Mouse (Mus musculus): ENCODE measurements at regions not wholly inside any gene's neighbourhood (a gene's known extent, or its start where the extent isn't known, plus 50 kb on each side); places are given as distances from the start of the nearest gene placed in this dataset.

DNA sequence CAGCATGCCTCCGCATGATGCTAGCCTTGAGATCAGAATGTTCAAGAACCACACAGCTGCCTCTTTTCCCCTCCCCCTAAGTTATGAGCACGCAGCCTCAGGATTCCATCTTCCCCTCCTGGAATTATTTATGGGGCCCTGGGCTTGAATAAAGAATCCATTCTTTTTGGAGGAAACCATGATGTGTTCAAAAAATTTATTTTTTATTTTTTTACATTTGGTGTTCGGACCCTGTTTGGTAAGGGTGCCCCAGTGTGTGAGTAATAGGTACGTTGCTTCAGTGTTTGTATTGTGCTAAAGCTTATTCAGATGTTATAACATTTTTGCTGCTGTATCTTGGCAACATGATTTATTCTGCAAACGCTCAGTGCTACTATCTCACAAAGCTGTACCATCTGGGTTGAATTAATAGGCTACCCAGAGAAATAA is 147.8 kb upstream of the Tox3 start:
- TF ChIP-seq CTCF (IDR thresholded peaks at IDR 0.05; ENCODE audit: low read depth) (no peak), EP300 (IDR thresholded peaks at IDR 0.05; ENCODE audit: low read depth) (no peak)

All from heart, postnatal 0 days (tissue).